Mouse (Mus musculus) hindbrain, embryonic 12.5 days (tissue): ENCODE results near the gene Gpr155. TPM values are rescaled to one million over a fixed set of nuclear protein-coding genes. Genes with fewer than 3 reads are reported as not detected.

Source experiments
- ATAC-seq: fragments of 200-750 bp; cut with Nextera tagmentation; 2 replicates; pipeline ENCODE4 v1.8.0; 2017; ENCODE audit warnings: moderate TSS enrichment; ENCODE audit not compliant: low FRiP score
- H3K27ac ChIP-seq: fragments of 300-500 bp; sonication (generic); 2 replicates; pipeline ENCODE4 v1.5.1; 2016; ENCODE audit warnings: mild to moderate bottlenecking
- H3K27me3 ChIP-seq: fragments of 300-500 bp; sonication (generic); 2 replicates; pipeline ENCODE4 v1.6.1; 2016; ENCODE audit warnings: mild to moderate bottlenecking
- H3K36me3 ChIP-seq: fragments of 300-500 bp; sonication (generic); 2 replicates; pipeline ENCODE4 v1.6.1; 2016; ENCODE audit warnings: mild to moderate bottlenecking
- H3K4me1 ChIP-seq: fragments of 300-500 bp; sonication (generic); 2 replicates; pipeline ENCODE4 v1.6.1; 2016
- H3K4me2 ChIP-seq: fragments of 300-500 bp; sonication (generic); replicated peaks from 2 replicates; pipeline ENCODE4 v1.6.1; 2016; ENCODE audit warnings: mild to moderate bottlenecking
- H3K4me3 ChIP-seq: fragments of 300-500 bp; sonication (generic); 2 replicates; pipeline ENCODE4 v1.5.1; 2016; ENCODE audit warnings: mild to moderate bottlenecking
- H3K9ac ChIP-seq: fragments of 300-500 bp; sonication (generic); 2 replicates; pipeline ENCODE4 v1.6.1; 2016; ENCODE audit warnings: mild to moderate bottlenecking, moderate library complexity
- H3K9me3 ChIP-seq: fragments of 300-500 bp; sonication (generic); replicated peaks from 2 replicates; pipeline ENCODE4 v1.6.1; 2016; ENCODE audit warnings: mild to moderate bottlenecking
- WGBS: fragments of 180-500 bp; shearing (Covaris S2); methylation state at CpG from one replicate; pipeline ENCODE4 v1.1.7; 2016; 5-methylcytosine and 5-hydroxymethylcytosine counted together
- polyA plus RNA-seq: library from polyadenylated mRNA; unstranded; fragments of >200 nt; fragmentation: Nextera tagmentation; extraction: Ambion mirVana; gene quantifications from 2 replicates; pipeline ENCODE4 v1.2.1, GENCODE M21; 2016

The Gpr155 gene
- polyA plus RNA-seq, 1 experiment from 2014 or later: 10.0 TPM

DNA sequence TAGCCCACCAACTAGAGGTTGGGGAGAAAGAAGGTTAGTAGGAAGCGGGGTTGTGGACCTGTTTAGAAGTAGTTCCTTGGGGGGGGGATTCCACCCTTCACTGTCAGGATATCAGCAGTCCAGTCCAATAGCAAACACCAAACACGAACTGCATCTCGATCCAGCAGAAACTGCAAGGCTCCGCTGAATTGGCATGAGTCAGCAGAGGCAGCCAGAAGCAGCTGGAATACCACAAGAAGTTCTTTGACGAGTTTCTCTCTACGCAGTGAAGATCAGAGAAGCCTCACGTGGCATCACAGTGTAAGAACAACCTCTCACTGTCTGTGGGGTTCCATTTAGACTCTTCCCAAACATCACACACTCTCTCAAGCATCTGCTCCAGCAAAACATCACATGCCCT, 18.6 kb upstream of the Gpr155 start:
- no peak for ATAC-seq
- Histone ChIP-seq H3K4me2 (no peak overlapping the region), H3K9me3 (no peaks in the 10 kb centered on the region), H3K27ac (no peak overlapping the region), H3K36me3 (no peaks in the 10 kb centered on the region), H3K27me3 (no peaks in the 10 kb centered on the region), H3K4me3 (no peak overlapping the region), H3K4me1 (0 out of 2 replicates have a peak, but pooled peaks cover 4% of the 10 kb centered on the region), H3K9ac (no peak overlapping the region)
- WGBS: 93% methylated on average over 7 of the region's 7 CpGs

DNA sequence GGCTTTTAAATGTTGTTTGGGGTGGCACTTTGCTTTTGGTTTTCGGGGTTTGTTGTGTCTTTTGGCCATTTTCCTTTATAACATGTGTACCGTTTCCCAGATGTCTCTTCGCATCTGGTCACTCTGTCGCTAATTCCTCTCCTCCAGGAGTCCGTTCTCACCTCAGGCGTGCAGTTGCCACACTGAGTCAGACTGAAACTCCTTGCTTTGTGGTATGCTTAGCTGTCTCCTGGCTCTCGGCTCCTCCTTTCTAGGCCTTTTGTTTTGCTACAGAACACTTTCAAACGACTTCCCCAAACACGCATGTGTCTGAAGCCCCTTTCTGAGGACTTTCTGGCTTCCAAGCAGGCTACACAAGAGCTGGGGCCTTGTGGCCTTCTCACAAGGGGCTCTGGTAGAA, 18.1 kb upstream of the Gpr155 start:
- Histone ChIP-seq H3K9me3 (no peaks in the 10 kb centered on the region), H3K27ac (no peak overlapping the region), H3K4me1 (0 out of 2 replicates have a peak, but pooled peaks cover 4% of the 10 kb centered on the region), H3K4me2 (no peak overlapping the region), H3K27me3 (no peaks in the 10 kb centered on the region), H3K9ac (no peak overlapping the region), H3K4me3 (no peak overlapping the region), H3K36me3 (no peaks in the 10 kb centered on the region)
- ATAC-seq: no peak
- WGBS: 85% methylated on average over 9 of the region's 9 CpGs

DNA sequence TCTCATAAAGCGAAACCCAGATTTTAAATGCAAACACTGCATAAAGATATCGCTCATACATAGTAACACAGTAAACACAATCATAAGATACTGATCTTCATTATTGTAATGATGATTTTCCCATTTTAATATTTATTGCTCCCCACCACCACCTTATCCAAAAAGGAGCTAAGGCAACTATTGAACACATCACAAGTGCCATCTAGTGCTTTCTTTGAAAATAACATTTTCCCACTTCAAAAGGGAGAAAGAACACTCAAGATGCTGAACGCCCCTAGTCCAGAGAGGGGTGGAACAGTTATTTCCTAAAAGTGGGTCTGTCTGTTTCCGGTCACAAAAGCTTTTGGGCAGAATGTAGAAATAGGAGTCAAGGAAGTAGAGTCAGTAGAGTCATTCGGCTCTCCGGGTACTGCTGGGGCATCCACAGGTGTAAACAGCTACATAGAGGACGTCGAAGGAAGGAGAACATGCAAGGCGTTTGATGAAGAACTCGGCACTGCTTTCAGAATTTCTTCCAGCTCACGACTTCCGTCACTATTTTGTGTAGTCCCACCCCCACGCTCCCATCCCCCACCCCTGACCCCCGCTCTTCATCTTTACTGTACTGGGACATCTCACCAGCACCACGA, 17.1 kb upstream of the Gpr155 start:
- no peaks in the 10 kb centered on the region for H3K36me3 ChIP-seq
- 0 out of 2 replicates have a peak, but pooled peaks cover 4% of the 10 kb centered on the region for H3K4me1 ChIP-seq
- ATAC-seq: no peak
- no peaks in the 10 kb centered on the region for H3K27me3 ChIP-seq
- no peaks in the 10 kb centered on the region for H3K9me3 ChIP-seq
- 82% methylated on average over 15 of the region's 15 CpGs for WGBS
- H3K4me2 ChIP-seq: no peak overlapping the region
- H3K4me3 ChIP-seq: no peak overlapping the region
- H3K9ac ChIP-seq: no peak overlapping the region
- H3K27ac ChIP-seq: no peak overlapping the region

DNA sequence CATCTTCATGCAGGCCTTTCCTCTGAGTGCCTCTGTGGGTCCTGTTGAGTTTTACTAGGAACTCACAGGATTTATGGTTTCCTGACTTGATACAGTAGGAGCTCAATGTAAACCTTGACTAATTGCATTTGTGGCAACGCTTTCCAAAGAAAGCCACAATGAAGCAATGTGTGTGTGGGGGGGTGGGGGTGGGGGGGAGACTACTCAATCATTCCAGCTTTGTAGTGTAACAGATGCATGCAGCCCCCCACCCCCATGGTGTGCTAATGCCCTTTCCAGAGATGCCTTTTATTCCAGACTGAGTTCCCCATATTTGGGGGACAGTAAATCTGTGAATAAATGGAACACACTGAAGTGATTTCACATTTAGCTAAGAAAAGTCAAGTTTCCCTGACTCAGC, 15.3 kb upstream of the Gpr155 start:
- no peaks in the 10 kb centered on the region for H3K9me3 ChIP-seq
- H3K4me3 ChIP-seq: no peak overlapping the region
- H3K4me2 ChIP-seq: no peak overlapping the region
- no peaks in the 10 kb centered on the region for H3K27me3 ChIP-seq
- H3K4me1 ChIP-seq: 0 out of 2 replicates have a peak, but pooled peaks cover 4% of the 10 kb centered on the region
- H3K36me3 ChIP-seq: no peaks in the 10 kb centered on the region
- no peak overlapping the region for H3K9ac ChIP-seq
- no peak for ATAC-seq
- WGBS: 24% methylated on average over 1 of the region's 1 CpGs
- no peak overlapping the region for H3K27ac ChIP-seq

DNA sequence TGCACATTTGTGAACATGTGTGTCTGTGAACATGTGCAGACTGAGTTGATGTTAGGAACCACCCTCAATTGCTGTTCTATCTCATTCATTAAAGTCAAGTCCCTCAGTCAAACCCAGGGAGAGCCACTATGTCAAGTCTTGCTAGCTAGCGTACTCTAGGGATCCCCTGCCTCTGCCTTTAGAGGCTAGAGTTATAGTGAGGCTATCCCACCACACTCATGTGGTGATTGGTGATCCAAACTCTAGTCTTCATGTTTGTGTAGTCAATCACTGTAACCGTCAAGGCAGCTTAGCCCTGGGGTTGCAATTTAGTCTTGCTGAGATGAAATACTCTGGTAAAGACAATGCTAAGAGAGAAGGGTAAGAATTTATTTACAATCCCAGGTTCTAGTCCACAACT, 11.1 kb upstream of the Gpr155 start:
- ATAC-seq: no peak
- Histone ChIP-seq H3K9me3 (no peaks in the 10 kb centered on the region), H3K9ac (no peak overlapping the region), H3K27ac (no peak overlapping the region), H3K4me3 (no peak overlapping the region), H3K4me2 (no peak overlapping the region), H3K36me3 (no peaks in the 10 kb centered on the region), H3K4me1 (0 out of 2 replicates have a peak, but pooled peaks cover 4% of the 10 kb centered on the region), H3K27me3 (no peaks in the 10 kb centered on the region)
- 92% methylated on average over 2 of the region's 2 CpGs for WGBS

DNA sequence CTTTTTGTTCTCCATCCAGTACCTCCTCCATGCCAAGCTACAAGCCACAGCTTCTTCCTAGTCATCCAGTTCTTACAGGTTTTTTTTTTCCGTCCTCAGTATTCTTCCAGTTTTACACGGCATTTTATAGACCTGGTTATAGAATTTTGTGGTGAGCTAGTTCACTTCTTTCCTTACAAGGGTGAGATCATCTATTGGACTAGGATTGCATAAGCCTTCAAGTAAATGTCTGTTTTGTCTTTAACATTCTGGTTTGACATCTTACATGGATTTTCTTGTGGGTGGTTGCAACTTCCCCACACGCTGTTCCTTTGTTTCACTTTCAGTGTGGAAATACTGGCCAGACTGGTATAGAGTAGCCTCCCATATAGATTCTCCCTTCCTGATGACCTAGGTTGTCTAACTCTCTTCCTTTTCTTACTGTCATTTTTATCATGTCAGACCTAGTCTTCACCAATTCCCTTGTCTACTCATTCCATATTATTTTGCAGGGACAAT, 10.5 kb upstream of the Gpr155 start:
- no peaks in the 10 kb centered on the region for H3K36me3 ChIP-seq
- no peak overlapping the region for H3K4me3 ChIP-seq
- H3K9ac ChIP-seq: no peak overlapping the region
- WGBS: 90% methylated on average over 3 of the region's 3 CpGs
- H3K27me3 ChIP-seq: no peaks in the 10 kb centered on the region
- no peak for ATAC-seq
- H3K27ac ChIP-seq: no peak overlapping the region
- 0 out of 2 replicates have a peak, but pooled peaks cover 4% of the 10 kb centered on the region for H3K4me1 ChIP-seq
- H3K9me3 ChIP-seq: no peaks in the 10 kb centered on the region
- no peak overlapping the region for H3K4me2 ChIP-seq

DNA sequence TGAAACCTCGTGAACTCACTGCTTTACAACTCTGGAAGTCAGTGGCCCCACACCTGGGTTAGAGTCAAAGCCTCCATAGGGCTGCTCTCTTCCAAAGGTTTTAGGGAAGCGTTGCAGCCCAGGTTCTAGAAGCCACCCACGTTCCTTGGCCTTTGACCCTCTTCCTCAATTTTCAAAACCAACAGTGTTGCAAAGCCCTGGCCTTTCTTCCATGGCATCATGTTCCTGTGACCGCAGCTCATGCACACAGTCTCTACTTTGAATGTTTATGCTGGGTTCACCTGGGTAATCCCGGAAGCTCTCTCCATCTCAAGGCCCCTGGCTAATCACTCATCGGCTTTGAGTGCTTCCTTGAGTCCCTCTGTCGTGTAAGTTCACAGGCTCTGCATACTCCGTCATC, 9.1 kb upstream of the Gpr155 start:
- ATAC-seq: no peak
- no peak overlapping the region for H3K27ac ChIP-seq
- H3K4me3 ChIP-seq: no peak overlapping the region
- no peaks in the 10 kb centered on the region for H3K27me3 ChIP-seq
- H3K4me2 ChIP-seq: no peak overlapping the region
- H3K9ac ChIP-seq: no peak overlapping the region
- H3K36me3 ChIP-seq: no peaks in the 10 kb centered on the region
- 82% methylated on average over 8 of the region's 8 CpGs for WGBS
- H3K9me3 ChIP-seq: no peaks in the 10 kb centered on the region
- H3K4me1 ChIP-seq: no peaks in the 10 kb centered on the region

DNA sequence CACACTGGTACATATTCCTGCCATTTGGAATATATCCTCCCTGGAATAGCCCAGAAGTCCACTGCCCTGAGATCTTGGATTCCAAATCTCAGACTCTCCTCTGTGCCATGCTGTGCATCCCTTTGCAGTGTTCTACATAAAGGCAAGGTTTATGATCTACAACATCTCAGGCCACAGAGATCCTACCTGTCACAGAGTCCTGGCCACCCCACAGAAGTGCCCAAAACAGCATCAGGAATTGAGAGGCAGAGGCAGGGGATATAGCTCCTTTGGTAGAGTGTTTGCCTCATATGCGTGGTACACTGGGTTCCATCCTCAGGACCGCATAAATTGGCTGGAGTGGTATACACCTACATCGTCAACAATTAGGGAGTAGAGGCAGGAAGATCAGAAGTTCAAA, 8.1 kb upstream of the Gpr155 start:
- H3K4me3 ChIP-seq: no peak overlapping the region
- H3K27ac ChIP-seq: no peak overlapping the region
- no peaks in the 10 kb centered on the region for H3K4me1 ChIP-seq
- no peak overlapping the region for H3K4me2 ChIP-seq
- no peaks in the 10 kb centered on the region for H3K9me3 ChIP-seq
- H3K27me3 ChIP-seq: no peaks in the 10 kb centered on the region
- 89% methylated on average over 3 of the region's 3 CpGs for WGBS
- no peaks in the 10 kb centered on the region for H3K36me3 ChIP-seq
- ATAC-seq: no peak
- H3K9ac ChIP-seq: no peak overlapping the region

DNA sequence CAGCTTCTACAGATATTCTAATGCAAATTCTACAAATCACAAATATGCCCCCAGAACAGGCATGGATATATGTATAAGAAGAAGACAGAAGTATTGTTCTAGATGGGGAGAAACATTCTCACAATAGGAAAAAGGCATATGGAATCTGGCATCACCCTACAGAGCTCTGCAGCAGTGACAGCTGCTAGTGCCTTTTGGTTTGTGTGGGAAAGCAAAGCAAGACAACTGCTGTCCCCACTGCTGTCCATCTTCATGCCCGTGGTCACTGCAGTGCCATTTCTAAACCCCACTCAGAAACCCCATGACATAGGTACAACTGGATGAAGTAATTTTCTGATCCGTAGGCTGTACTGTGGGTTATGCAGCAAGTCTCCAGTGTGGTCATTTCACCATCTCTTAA, 6.4 kb upstream of the Gpr155 start:
- Histone ChIP-seq H3K9me3 (no peaks in the 10 kb centered on the region), H3K4me2 (no peak overlapping the region), H3K27me3 (no peaks in the 10 kb centered on the region), H3K4me3 (no peak overlapping the region), H3K27ac (no peak overlapping the region), H3K36me3 (no peaks in the 10 kb centered on the region), H3K4me1 (no peaks in the 10 kb centered on the region), H3K9ac (no peak overlapping the region)
- 87% methylated on average over 2 of the region's 2 CpGs for WGBS
- ATAC-seq: no peak

DNA sequence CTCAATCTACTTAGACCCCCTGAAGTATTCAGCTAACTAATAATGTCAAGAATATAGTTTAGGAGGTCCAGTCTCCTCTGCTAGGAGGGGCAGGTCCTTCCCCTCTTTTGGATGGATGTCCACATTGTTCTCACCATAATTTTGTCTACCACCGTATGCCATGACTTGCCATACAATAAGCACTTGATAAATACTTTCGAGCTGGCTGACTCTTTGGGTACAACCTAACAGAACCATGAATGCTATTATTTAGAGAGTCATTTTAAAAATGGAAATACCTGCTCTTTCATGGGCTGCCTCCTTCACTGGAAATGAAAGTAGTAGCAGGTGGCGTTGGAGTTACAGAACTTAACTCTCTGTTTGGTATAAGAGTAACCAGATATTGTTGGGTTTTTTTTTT, 3.6 kb upstream of the Gpr155 start:
- 90% methylated on average over 3 of the region's 3 CpGs for WGBS
- H3K4me3 ChIP-seq: no peak overlapping the region
- H3K9me3 ChIP-seq: no peaks in the 10 kb centered on the region
- no peak overlapping the region for H3K9ac ChIP-seq
- no peaks in the 10 kb centered on the region for H3K36me3 ChIP-seq
- peaks cover 6% of the 10 kb centered on the region for H3K4me1 ChIP-seq
- H3K27ac ChIP-seq: no peak overlapping the region
- H3K27me3 ChIP-seq: no peaks in the 10 kb centered on the region
- no peak for ATAC-seq
- no peak overlapping the region for H3K4me2 ChIP-seq

DNA sequence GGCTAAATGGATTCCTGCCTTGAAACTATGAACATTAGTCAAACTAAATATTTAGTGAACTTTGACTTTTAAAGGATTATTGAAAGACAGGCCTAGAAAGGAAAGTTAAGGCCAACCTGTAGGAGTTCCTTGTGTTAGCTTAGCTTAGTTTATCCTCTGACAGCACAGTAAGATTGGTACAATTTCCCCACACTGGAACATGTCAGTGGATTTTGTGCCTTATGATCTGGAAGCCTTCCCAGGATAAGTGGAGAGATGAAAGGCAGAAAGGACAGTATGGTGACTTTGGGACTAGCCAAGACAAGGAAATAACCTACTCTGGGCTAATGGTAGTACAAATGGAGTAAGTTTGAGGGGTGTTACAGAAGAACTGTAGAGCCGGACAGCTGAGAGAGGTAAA, 1.4 kb upstream of the Gpr155 start:
- no peak overlapping the region for H3K27ac ChIP-seq
- no peaks in the 10 kb centered on the region for H3K36me3 ChIP-seq
- ATAC-seq: no peak
- no peaks in the 10 kb centered on the region for H3K27me3 ChIP-seq
- no peaks in the 10 kb centered on the region for H3K9me3 ChIP-seq
- H3K9ac ChIP-seq: no peak overlapping the region
- WGBS: 96% methylated on average over 1 of the region's 1 CpGs
- H3K4me3 ChIP-seq: no peak overlapping the region
- H3K4me1 ChIP-seq: peaks cover 6% of the 10 kb centered on the region
- no peak overlapping the region for H3K4me2 ChIP-seq

DNA sequence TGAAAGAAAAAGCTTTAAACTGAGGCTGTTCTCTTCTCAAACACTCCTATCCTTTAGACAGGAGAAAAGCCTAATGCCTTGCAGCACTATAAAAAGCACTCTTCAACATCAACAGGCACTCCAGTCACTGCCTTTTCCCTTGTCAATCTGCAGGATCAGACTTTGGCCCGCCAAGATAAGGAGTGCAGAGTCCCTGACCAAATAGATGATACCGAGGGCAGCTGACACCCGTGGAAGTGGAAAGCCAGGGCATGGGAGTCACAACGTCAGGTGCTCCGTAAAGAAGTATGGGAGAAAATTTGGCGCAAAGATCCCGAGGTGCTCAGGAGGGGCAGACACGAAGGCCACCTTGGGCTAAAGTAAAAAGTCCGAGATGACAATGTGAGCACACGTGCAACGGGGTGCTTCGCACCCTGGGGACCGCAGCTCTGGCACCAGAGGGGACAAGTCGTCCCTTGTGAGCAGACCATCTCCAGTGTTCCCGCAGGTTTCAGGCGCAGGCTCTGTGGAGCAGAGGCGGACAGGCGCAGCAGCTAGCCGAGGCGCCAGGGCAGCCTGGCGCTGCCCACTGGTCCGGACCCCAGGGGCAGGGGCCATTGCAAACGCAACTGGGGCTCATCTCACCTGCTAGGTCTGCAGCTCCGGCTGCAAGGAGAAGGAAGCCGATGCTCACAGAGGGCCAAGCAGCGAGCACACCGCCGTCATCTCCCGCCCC, 574 bp downstream of the Gpr155 start:
- peaks cover 6% of the 10 kb centered on the region for H3K4me1 ChIP-seq
- peak overlapping the region; percentile 96 for H3K4me2 ChIP-seq
- H3K36me3 ChIP-seq: no peaks in the 10 kb centered on the region
- no peaks in the 10 kb centered on the region for H3K27me3 ChIP-seq
- H3K4me3 ChIP-seq: peak overlapping the region; percentile 70
- H3K9me3 ChIP-seq: no peaks in the 10 kb centered on the region
- WGBS: 2% methylated on average over 26 of the region's 29 CpGs
- no peak; the same call in 1 of the 2 replicates for ATAC-seq
- peak overlapping the region; percentile 78 for H3K9ac ChIP-seq
- peak overlapping the region; percentile 84 for H3K27ac ChIP-seq

DNA sequence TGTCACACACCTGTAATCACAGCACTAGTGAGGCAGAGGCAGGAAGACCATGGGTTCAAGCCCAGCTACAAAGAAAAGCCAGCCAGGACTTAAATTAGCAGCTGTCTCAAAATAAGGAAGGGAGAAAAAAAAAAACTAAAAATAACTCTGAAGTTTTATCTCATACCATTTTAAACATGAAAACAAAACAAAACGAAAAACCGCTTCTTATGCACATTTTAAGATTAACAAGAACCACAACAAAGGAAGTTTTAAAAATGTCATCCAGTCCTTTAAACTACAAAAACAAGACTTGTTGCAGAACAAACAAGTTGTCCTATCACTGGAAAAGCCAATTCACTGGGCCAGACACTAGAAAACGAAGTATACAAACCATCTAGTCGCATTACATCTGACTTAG, 1.2 kb downstream of the Gpr155 start:
- Histone ChIP-seq H3K36me3 (no peaks in the 10 kb centered on the region), H3K27ac (no peak overlapping the region), H3K4me2 (peak overlapping the region; percentile 96), H3K9ac (no peak overlapping the region), H3K9me3 (no peaks in the 10 kb centered on the region), H3K27me3 (no peaks in the 10 kb centered on the region), H3K4me1 (peaks cover 6% of the 10 kb centered on the region), H3K4me3 (no peak overlapping the region)
- no peak for ATAC-seq
- WGBS: 89% methylated on average over 4 of the region's 4 CpGs
